In the genomic region with DNA sequence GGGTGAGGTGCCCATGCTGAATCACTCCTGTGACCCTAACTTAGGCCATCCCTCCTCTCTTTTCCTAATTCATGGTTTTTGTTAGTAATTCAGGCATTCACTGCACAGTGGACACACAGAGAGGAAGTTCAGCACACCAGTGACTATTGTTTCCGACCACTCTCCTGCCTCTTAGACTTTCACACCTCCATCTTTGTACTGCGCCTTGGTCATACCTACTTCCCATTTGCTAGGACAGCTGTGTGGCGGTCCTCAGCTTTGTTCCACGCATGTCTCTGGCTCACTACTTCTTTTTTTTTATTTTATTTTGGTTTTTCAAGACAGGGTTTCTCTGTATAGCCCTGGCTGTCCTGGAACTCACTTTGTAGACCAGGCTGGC, we compare ENCODE assay signal across 8 mouse cellular contexts. TPM values are rescaled to one million over a fixed set of nuclear protein-coding genes. Genes with fewer than 3 reads are reported as not detected.
DNase-seq lines count a peak whose midpoint lies in the region; ATAC-seq and TF ChIP-seq lines count a peak whose summit lies in the region.

No protein-coding gene starts in this region.

- H3K36me3 ChIP-seq in kidney, adult 2 months (ENCODE audit: control insufficient read depth, insufficient read depth, low read length): no peaks in the 10 kb centered on the region
- H3K36me3 ChIP-seq in hindbrain, embryonic 13.5 days: no peaks in the 10 kb centered on the region
- H3K36me3 ChIP-seq in midbrain, embryonic 14.5 days (ENCODE audit: control insufficient read depth, insufficient read depth, low read length): no peaks in the 10 kb centered on the region

- peak overlapping the region; percentile 9; the same call in 1 of the 2 replicates for H3K9ac ChIP-seq in hindbrain, embryonic 13.5 days
- H3K9ac ChIP-seq in midbrain, embryonic 14.5 days (replicated peaks; ENCODE audit: low read length): no peak overlapping the region

- H3K27ac ChIP-seq in kidney, adult 2 months (ENCODE audit: insufficient read depth, low read depth, low read length): peak overlapping the region; percentile 98
- H3K27ac ChIP-seq in bone marrow, adult 2 months (ENCODE audit: control insufficient read depth, insufficient read depth, low read depth, low read length, poor library complexity): peak overlapping the region; percentile 87
- H3K27ac ChIP-seq in hindbrain, embryonic 13.5 days: peak overlapping the region; percentile 64
- no peak overlapping the region; the same call in 1 of the 2 replicates for H3K27ac ChIP-seq in midbrain, embryonic 14.5 days (replicated peaks; ENCODE audit: low read depth, low read length)
- no peak overlapping the region for H3K27ac ChIP-seq in cerebellum, adult 2 months (ENCODE audit: insufficient read depth, low read length)

- no peaks in the 10 kb centered on the region for H3K27me3 ChIP-seq in kidney, adult 2 months (replicated peaks; ENCODE audit: control insufficient read depth, insufficient read depth, low read length)
- no peaks in the 10 kb centered on the region for H3K27me3 ChIP-seq in hindbrain, embryonic 13.5 days
- H3K27me3 ChIP-seq in midbrain, embryonic 14.5 days (ENCODE audit: control insufficient read depth, insufficient read depth, low read length): no peaks in the 10 kb centered on the region
- H3K27me3 ChIP-seq in cerebellum, adult 2 months (ENCODE audit: control insufficient read depth, insufficient read depth, low read length): no peaks in the 10 kb centered on the region

- no peak for ATAC-seq in hindbrain, embryonic 13.5 days (ENCODE audit: low FRiP score)
- ATAC-seq in midbrain, embryonic 14.5 days (ENCODE audit: low FRiP score, low TSS enrichment): no peak

- H3K4me3 ChIP-seq in kidney, adult 2 months (ENCODE audit: insufficient read depth, low read depth, low read length): peak overlapping the region; percentile 41
- H3K4me3 ChIP-seq in bone marrow, adult 2 months (replicated peaks; ENCODE audit: control insufficient read depth, low read depth, low read length): peak overlapping the region; percentile 30
- H3K4me3 ChIP-seq in hindbrain, embryonic 13.5 days: peak overlapping the region; percentile 1; the same call in 1 of the 2 replicates
- no peak overlapping the region for H3K4me3 ChIP-seq in midbrain, embryonic 14.5 days (replicated peaks; ENCODE audit: low read depth, low read length)
- H3K4me3 ChIP-seq in cerebellum, adult 2 months (replicated peaks; ENCODE audit: insufficient read depth, low read depth, low read length): no peak overlapping the region

- no peak for DNase-seq in kidney, adult 2 months
- DNase-seq in kidney, adult 18-20 months: no peak
- no peak for DNase-seq in midbrain, embryonic 14.5 days
- DNase-seq in ovary, adult 18-20 months (ENCODE audit: low spot score): no peak
- DNase-seq in spleen, postnatal 10 days (ENCODE audit: low spot score in 2 of 2): no peak
- no peak for DNase-seq in cerebellum, adult 2 months

- no peak for TF ChIP-seq CTCF in kidney, adult 2 months (conservative IDR thresholded peaks at IDR 0.05; ENCODE audit: insufficient read depth, insufficient read length, low read depth, low read length)
- TF ChIP-seq CTCF in bone marrow, adult 2 months (IDR thresholded peaks at IDR 0.05; ENCODE audit: control insufficient read depth, insufficient read depth, low read length): no peak
- no peak for TF ChIP-seq CTCF in cerebellum, adult 2 months (IDR thresholded peaks at IDR 0.05; ENCODE audit: borderline replicate concordance, insufficient read depth, low read depth, low read length)

- H3K4me1 ChIP-seq in kidney, adult 2 months (ENCODE audit: control insufficient read depth, insufficient read depth, low read length): peaks cover 20% of the 10 kb centered on the region
- peaks cover 13% of the 10 kb centered on the region for H3K4me1 ChIP-seq in bone marrow, adult 2 months (ENCODE audit: control insufficient read depth, insufficient read depth, low read length)
- peaks cover 18% of the 10 kb centered on the region for H3K4me1 ChIP-seq in hindbrain, embryonic 13.5 days (replicated peaks)
- peaks cover 3% of the 10 kb centered on the region; the same call in 1 of the 2 replicates for H3K4me1 ChIP-seq in midbrain, embryonic 14.5 days (ENCODE audit: control insufficient read depth, insufficient read depth, low read length)
- H3K4me1 ChIP-seq in cerebellum, adult 2 months (ENCODE audit: control insufficient read depth, insufficient read depth, low read length): peaks cover 6% of the 10 kb centered on the region; the same call in 1 of the 2 replicates

- H3K4me2 ChIP-seq in hindbrain, embryonic 13.5 days: peak overlapping the region; percentile 37
- H3K4me2 ChIP-seq in midbrain, embryonic 14.5 days (ENCODE audit: low read length): 0 out of 2 replicates have a peak overlapping the region, but pooled peaks have one; percentile 12

- no peak for TF ChIP-seq POLR2A in kidney, adult 2 months (IDR thresholded peaks at IDR 0.05; ENCODE audit: low read depth, low read length)
- no peak for TF ChIP-seq POLR2A in bone marrow, adult 2 months (IDR thresholded peaks at IDR 0.05; ENCODE audit: borderline replicate concordance, control insufficient read depth, low read depth, low read length)
- TF ChIP-seq POLR2A in cerebellum, adult 2 months (IDR thresholded peaks at IDR 0.05; ENCODE audit: borderline replicate concordance, insufficient read depth, low read length): no peak

- WGBS in kidney, adult 2 months: 54% methylated on average over 4 of the region's 4 CpGs
- 36% methylated on average over 4 of the region's 4 CpGs for WGBS in bone marrow, adult 2 months
- 81% methylated on average over 4 of the region's 4 CpGs for WGBS in hindbrain, embryonic 13.5 days
- 90% methylated on average over 4 of the region's 4 CpGs for WGBS in midbrain, embryonic 14.5 days
- 88% methylated on average over 4 of the region's 4 CpGs for WGBS in cerebellum, adult 2 months

- no peaks in the 10 kb centered on the region for H3K9me3 ChIP-seq in hindbrain, embryonic 13.5 days
- no peaks in the 10 kb centered on the region for H3K9me3 ChIP-seq in midbrain, embryonic 14.5 days (ENCODE audit: control insufficient read depth, low read length)

RNA-seq across cellular contexts. Expression of gene Tatdn2, which starts 5.8 kb away (rescaled TPM):
- 32.9 and 35.5 TPM in 2 replicates for polyA plus RNA-seq in kidney, adult 2 months (2012; rRNA removed)
- polyA plus RNA-seq in bone marrow, adult 2 months (2011; ENCODE audit: insufficient read depth, insufficient read length, low replicate concordance, missing spikeins): 61.3 and 112 TPM in 2 replicates
- 0.72 and 0.83 TPM in 2 replicates for polyA plus RNA-seq in hindbrain, embryonic 13.5 days (2015; fragmentation: Nextera tagmentation; extraction: Ambion mirVana)
- polyA plus RNA-seq in midbrain, embryonic 14.5 days (2014; fragmentation: Nextera tagmentation; extraction: Ambion mirVana): 2.1 and 3.3 TPM in 2 replicates
- polyA plus RNA-seq in cerebellum, adult 2 months (2012; rRNA removed): 28.9 and 31.0 TPM in 2 replicates

RNA-seq across cellular contexts. Expression of gene Ghrl, which starts 28.6 kb away (rescaled TPM):
- polyA plus RNA-seq in kidney, adult 2 months (2012; rRNA removed): 0.09 TPM in 1 of 2 replicates, not detected in the other
- polyA plus RNA-seq in bone marrow, adult 2 months (2011; ENCODE audit: insufficient read depth, insufficient read length, low replicate concordance, missing spikeins): not detected in 2 replicates
- 0.29 TPM in 1 of 2 replicates, not detected in the other for polyA plus RNA-seq in hindbrain, embryonic 13.5 days (2015; fragmentation: Nextera tagmentation; extraction: Ambion mirVana)
- polyA plus RNA-seq in midbrain, embryonic 14.5 days (2014; fragmentation: Nextera tagmentation; extraction: Ambion mirVana): 0.42 and 0.63 TPM in 2 replicates
- 0.73 and 1.4 TPM in 2 replicates for polyA plus RNA-seq in cerebellum, adult 2 months (2012; rRNA removed)

RNA-seq across cellular contexts. Expression of gene Sec13, which starts 49.5 kb away (rescaled TPM):
- polyA plus RNA-seq in kidney, adult 2 months (2012; rRNA removed): 140 and 155 TPM in 2 replicates
- polyA plus RNA-seq in bone marrow, adult 2 months (2011; ENCODE audit: insufficient read depth, insufficient read length, low replicate concordance, missing spikeins): 33.7 and 56.3 TPM in 2 replicates
- 216 and 218 TPM in 2 replicates for polyA plus RNA-seq in hindbrain, embryonic 13.5 days (2015; fragmentation: Nextera tagmentation; extraction: Ambion mirVana)
- polyA plus RNA-seq in midbrain, embryonic 14.5 days (2014; fragmentation: Nextera tagmentation; extraction: Ambion mirVana): 205 and 211 TPM in 2 replicates
- polyA plus RNA-seq in cerebellum, adult 2 months (2012; rRNA removed): 108 and 114 TPM in 2 replicates

RNA-seq across cellular contexts. Expression of gene Irak2, which starts 52.8 kb away (rescaled TPM):
- polyA plus RNA-seq in kidney, adult 2 months (2012; rRNA removed): 53.8 and 67.1 TPM in 2 replicates
- polyA plus RNA-seq in bone marrow, adult 2 months (2011; ENCODE audit: insufficient read depth, insufficient read length, low replicate concordance, missing spikeins): 10.0 and 11.9 TPM in 2 replicates
- polyA plus RNA-seq in hindbrain, embryonic 13.5 days (2015; fragmentation: Nextera tagmentation; extraction: Ambion mirVana): 1.7 and 2.1 TPM in 2 replicates
- polyA plus RNA-seq in midbrain, embryonic 14.5 days (2014; fragmentation: Nextera tagmentation; extraction: Ambion mirVana): 0.42 and 1.0 TPM in 2 replicates
- polyA plus RNA-seq in cerebellum, adult 2 months (2012; rRNA removed): 15.5 and 19.5 TPM in 2 replicates

Comparison
In these comparisons a context has a peak if more than half of its experiments do, and no peak if none do; other contexts are left out.
1. H3K27ac ChIP-seq: peak in kidney, adult 2 months (single experiment), bone marrow, adult 2 months (single experiment) and hindbrain, embryonic 13.5 days (single experiment); none in midbrain, embryonic 14.5 days (single experiment) and cerebellum, adult 2 months (single experiment).
2. H3K4me3 ChIP-seq: peak in kidney, adult 2 months (single experiment), bone marrow, adult 2 months (single experiment) and hindbrain, embryonic 13.5 days (single experiment); none in midbrain, embryonic 14.5 days (single experiment) and cerebellum, adult 2 months (single experiment).